Mouse (Mus musculus) naive thymus-derived CD4-positive, alpha-beta T cell, adult 5 months (primary cell): ENCODE results near the gene Kpna1. TPM values are rescaled to one million over a fixed set of nuclear protein-coding genes. Genes with fewer than 3 reads are reported as not detected.

Experiments used
- polyA plus RNA-seq: library from polyadenylated mRNA; unstranded; fragments of 100-300 nt; shearing (Covaris generic); gene quantifications from one replicate; pipeline ENCODE4 v1.2.1, GENCODE M21; 2017

The Kpna1 gene
- polyA plus RNA-seq: 165 TPM

DNA sequence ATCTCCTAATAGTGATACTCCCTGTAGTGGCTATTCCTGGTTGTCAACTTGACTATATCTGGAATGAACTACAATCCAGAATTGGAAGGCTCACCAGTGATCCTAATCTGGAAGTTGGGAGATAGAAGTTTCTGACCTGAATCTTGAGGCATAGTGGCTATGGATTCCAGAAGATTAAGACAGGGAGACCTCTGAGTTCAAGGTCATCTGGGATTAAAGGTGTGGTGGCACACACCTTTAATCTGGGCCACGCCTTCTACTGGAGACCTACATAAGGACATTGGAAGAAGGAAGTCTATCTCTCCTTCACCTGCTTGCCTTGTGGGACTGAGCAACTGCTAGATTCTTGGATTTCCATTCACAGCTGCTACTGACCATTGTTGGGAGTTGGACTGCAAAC is at the start of gene Kpna1:
Kpna1 (plus strand) TSS at position 301 of the 400 bp plus-strand sequence.

DNA sequence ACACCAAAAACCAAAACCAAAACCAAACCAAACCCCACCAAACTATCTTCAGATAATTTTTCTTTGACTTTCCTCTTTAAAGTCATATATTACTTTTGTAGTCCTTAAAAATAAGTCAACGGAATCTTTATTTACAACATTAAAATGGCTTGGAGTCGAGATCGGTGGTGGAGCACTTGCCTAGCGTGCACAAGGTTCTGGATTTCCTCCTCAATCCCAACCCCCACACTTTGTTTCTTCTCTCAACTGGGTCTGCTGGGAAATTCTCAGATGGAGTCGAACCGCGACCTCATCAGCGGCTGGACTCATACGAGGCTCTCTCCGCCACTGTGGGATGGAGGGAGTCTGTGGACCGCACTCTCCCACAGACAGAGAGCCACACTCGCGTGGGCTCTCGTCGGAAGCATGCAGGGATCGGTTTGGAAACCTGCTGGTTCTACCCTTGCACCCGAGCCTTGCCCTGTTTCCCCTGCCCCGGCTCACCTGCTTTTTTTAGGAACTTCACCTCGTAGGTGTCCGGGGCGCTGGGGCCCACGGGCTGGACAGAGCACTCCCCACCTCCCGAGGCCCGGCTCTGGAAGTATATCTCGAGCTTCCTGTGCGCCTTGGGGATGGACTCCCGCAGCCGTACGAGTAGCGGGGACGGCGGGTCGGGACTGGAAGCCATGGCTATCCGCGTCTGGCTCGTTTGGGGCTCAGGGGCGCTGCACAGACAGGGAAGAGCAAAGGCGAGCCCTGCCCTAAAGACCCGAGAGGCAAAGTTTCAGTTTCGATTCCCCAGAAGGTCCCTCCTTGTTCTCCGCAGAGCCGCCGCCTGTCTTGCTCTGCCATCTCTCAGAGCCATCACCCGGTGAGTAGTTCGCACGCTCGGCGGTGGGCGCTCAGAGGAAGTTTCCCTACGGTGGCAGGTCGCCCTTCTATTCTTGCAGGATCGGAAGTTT is 40.1 kb upstream of the Kpna1 start, which contains the start of the genes Parp9 and Dtx3l:
Parp9 (plus strand) TSS at position 260 of the 941 bp plus-strand sequence.
Dtx3l (minus strand) TSS at position 941 of the 941 bp plus-strand sequence.

GRCm38 (mm10) chr16:36040640-36041624 is 62.4 kb downstream of the Kpna1 start, which contains the start of gene Wdr5b:
TSS of gene Wdr5b (plus strand) at chr16:36041190.

GRCm38 (mm10) chr16:36071450-36072379 is 93.2 kb downstream of the Kpna1 start, which contains the start of the genes Fam162a and Ccdc58:
TSS of gene Fam162a (minus strand) at chr16:36071594.
TSS of gene Ccdc58 (plus strand) at chr16:36071685.

Other genes with a start within 250 kb of the Kpna1 start
- 76.9 TPM for gene Dirc2, start 209.4 kb upstream of the Kpna1 start, polyA plus RNA-seq
- 32.0 TPM for gene Hspbap1, start 208.4 kb upstream of the Kpna1 start, polyA plus RNA-seq
- gene Parp14, start 107.2 kb upstream of the Kpna1 start, polyA plus RNA-seq: 36.8 TPM
- 40.9 TPM for gene Parp9, start 40.3 kb upstream of the Kpna1 start, polyA plus RNA-seq
- 30.4 TPM for gene Dtx3l, start 39.6 kb upstream of the Kpna1 start, polyA plus RNA-seq
- gene Wdr5b, start 62.4 kb downstream of the Kpna1 start, polyA plus RNA-seq: 1.9 TPM
- 42.0 TPM for gene Fam162a, start 92.8 kb downstream of the Kpna1 start, polyA plus RNA-seq
- 31.6 TPM for gene Ccdc58, start 92.9 kb downstream of the Kpna1 start, polyA plus RNA-seq
- not detected for gene Csta1, start 152.5 kb downstream of the Kpna1 start, polyA plus RNA-seq
- gene Stfa2l1, start 178.1 kb downstream of the Kpna1 start, polyA plus RNA-seq: not detected
- not detected for gene Gm5483, start 205.5 kb downstream of the Kpna1 start, polyA plus RNA-seq
- gene Gm5416, start 231.7 kb downstream of the Kpna1 start, polyA plus RNA-seq: not detected
- gene 2010005H15Rik, start 242.7 kb downstream of the Kpna1 start, polyA plus RNA-seq: not detected